Mouse (Mus musculus) spleen, adult 2 months (tissue): ENCODE data around the gene R3hdml.

Source experiments
- CTCF ChIP-seq: fragments of 200-500 bp; IDR thresholded peaks from 2 replicates; pipeline ENCODE4 v1.5.1; 2011; ENCODE audit warnings: mild to moderate bottlenecking, inconsistent platforms; ENCODE audit not compliant: insufficient read depth, insufficient read length, insufficient replicate concordance; ENCODE audit errors: extremely low read depth
- POLR2A ChIP-seq: fragments of 200-500 bp; IDR thresholded peaks from 2 replicates; pipeline ENCODE4 v1.6.1; 2011; ENCODE audit warnings: low read depth, low read length, inconsistent platforms

DNA sequence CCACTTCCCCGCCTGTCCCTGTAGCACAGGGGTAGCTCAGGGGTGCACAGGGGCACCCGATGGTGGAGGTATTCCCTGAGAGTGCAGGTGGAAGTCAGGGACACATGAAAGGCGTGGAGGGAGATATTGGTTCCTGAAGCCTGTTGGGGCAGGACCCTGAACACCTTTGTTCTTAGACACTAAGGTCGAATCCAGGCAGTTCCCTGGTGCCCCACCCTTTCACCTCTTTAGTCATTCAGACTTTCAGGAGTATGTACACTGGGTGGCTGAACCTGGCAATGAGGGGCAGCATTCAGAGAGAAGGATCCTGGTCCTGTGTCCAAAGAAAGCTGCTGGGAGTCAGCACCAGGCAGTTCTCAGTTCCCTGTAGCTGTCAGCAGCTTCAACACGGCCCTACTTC lies 29.7 kb upstream of the R3hdml start:
- TF ChIP-seq CTCF = no peak
- no peak for TF ChIP-seq POLR2A
